Mouse (Mus musculus): ENCODE results near the gene Mysm1.

Gene Mysm1

GRCm38 (mm10) chr4:94941221-94941855 lies 37.6 kb downstream of the Mysm1 start:
- DNase-seq = no peak

- DNase-seq = no peak
Observed at GRCm38 (mm10) chr4:94928743-94929142, 50.2 kb downstream of the Mysm1 start, which contains the start of gene Eqtn. Gene Eqtn, minus strand, starts transcription at chr4:94928843.

- DNase-seq = no peak
Observed at GRCm38 (mm10) chr4:94901780-94902179, 77.1 kb downstream of the Mysm1 start.

GRCm38 (mm10) chr4:94900744-94901143 lies 78.2 kb downstream of the Mysm1 start:
- peak; percentile 45 for DNase-seq
